Mouse (Mus musculus): ENCODE results near the gene Clec16a. TPM values are rescaled to one million over a fixed set of nuclear protein-coding genes. Genes with fewer than 3 reads are reported as not detected.

Clec16a gene
- polyA plus RNA-seq, 1 experiment from 2014 or later = 12.8 TPM

DNA sequence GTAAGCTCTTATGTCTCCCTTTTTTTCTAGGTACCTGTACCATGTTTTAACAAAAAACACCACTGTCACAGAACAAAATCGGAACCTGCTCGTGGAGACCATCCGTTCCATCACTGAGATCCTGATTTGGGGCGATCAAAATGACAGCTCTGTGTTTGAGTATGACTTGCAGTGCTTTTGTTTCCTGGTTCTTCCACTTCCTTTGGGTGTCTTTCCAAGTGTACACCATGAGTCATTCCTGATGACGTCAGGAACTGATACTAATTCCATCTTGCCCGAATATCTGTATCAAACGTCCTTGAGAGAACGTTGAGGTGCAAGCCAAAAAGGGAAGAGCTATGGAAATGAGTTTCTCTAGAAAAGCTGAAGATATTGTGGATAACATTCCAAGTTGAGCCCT is 14.9 kb downstream of the Clec16a start:
- no peak for ATAC-seq (ENCODE audit: low read depth)
- no peaks in the 10 kb centered on the region for H3K27me3 ChIP-seq
- H3K9me3 ChIP-seq (replicated peaks) = no peaks in the 10 kb centered on the region
- H3K4me1 ChIP-seq (replicated peaks) = no peaks in the 10 kb centered on the region
- no peak overlapping the region for H3K4me2 ChIP-seq
- no peak overlapping the region for H3K27ac ChIP-seq
- no peak for DNase-seq
- peaks cover 10% of the 10 kb centered on the region; the same call in 1 of the 2 replicates for H3K36me3 ChIP-seq
- H3K4me3 ChIP-seq (replicated peaks) = no peak overlapping the region
- 79% methylated on average over 8 of the region's 8 CpGs for WGBS (ENCODE audit: insufficient replicate concordance)
- no peak overlapping the region for H3K9ac ChIP-seq

GRCm38 (mm10) chr16:10565278-10565885 is 20.2 kb downstream of the Clec16a start:
- DNase-seq (peak; percentile 48), ATAC-seq (ENCODE audit: low read depth) (peak; percentile 48; the same call in 1 of the 2 replicates)
- Histone ChIP-seq H3K4me3 (replicated peaks) (no peak overlapping the region), H3K4me1 (replicated peaks) (no peaks in the 10 kb centered on the region), H3K9ac (no peak overlapping the region), H3K9me3 (replicated peaks) (no peaks in the 10 kb centered on the region), H3K4me2 (no peak overlapping the region), H3K27ac (no peak overlapping the region), H3K27me3 (no peaks in the 10 kb centered on the region), H3K36me3 (peaks cover 10% of the 10 kb centered on the region; the same call in 1 of the 2 replicates)
- WGBS (ENCODE audit: insufficient replicate concordance) = 34% methylated on average over 4 of the region's 4 CpGs

DNA sequence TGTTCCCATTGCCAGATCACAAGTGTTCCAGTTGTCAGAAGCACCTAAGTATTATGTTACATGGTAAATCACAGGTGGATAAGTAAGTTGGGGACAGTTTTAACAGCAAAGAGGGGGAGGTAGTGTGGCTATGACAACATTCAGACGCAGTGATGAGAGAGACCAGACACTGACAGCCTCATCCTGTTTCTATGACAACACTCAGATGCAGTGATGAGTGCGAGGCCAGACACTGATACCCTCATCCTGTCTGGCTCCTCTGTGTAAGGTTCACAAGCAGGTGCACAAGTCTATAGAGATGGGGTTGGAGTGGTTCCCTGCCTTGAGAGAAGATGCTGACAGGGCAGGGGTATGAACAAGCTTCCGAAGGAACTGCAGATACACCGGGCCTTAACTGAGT is 22.0 kb downstream of the Clec16a start:
- no peak for ATAC-seq (ENCODE audit: low read depth)
- WGBS (ENCODE audit: insufficient replicate concordance) = 77% methylated on average over 4 of the region's 4 CpGs
- Histone ChIP-seq H3K4me3 (replicated peaks) (no peak overlapping the region), H3K4me2 (no peak overlapping the region), H3K4me1 (replicated peaks) (no peaks in the 10 kb centered on the region), H3K27ac (no peak overlapping the region), H3K9ac (no peak overlapping the region), H3K9me3 (replicated peaks) (no peaks in the 10 kb centered on the region), H3K27me3 (no peaks in the 10 kb centered on the region), H3K36me3 (peaks cover 9% of the 10 kb centered on the region)
- no peak for DNase-seq

- Histone ChIP-seq H3K9ac (no peak overlapping the region), H3K27me3 (no peaks in the 10 kb centered on the region), H3K9me3 (replicated peaks) (no peaks in the 10 kb centered on the region), H3K4me3 (replicated peaks) (no peak overlapping the region), H3K27ac (no peak overlapping the region), H3K4me1 (replicated peaks) (no peaks in the 10 kb centered on the region), H3K4me2 (no peak overlapping the region), H3K36me3 (peaks cover 19% of the 10 kb centered on the region)
- DNase-seq (no peak), ATAC-seq (ENCODE audit: low read depth) (no peak)
- WGBS (ENCODE audit: insufficient replicate concordance) = 50% methylated on average over 5 of the region's 5 CpGs
Observed at GRCm38 (mm10) chr16:10569809-10570395, 24.8 kb downstream of the Clec16a start.

GRCm38 (mm10) chr16:10570708-10571107 is 25.6 kb downstream of the Clec16a start:
- WGBS (ENCODE audit: insufficient replicate concordance) = 64% methylated on average over 1 of the region's 1 CpGs
- DNase-seq (no peak), ATAC-seq (ENCODE audit: low read depth) (no peak)
- H3K27me3 ChIP-seq = no peaks in the 10 kb centered on the region
- H3K36me3 ChIP-seq = peaks cover 21% of the 10 kb centered on the region
- no peak overlapping the region for H3K27ac ChIP-seq
- no peak overlapping the region for H3K4me2 ChIP-seq
- peaks cover 2% of the 10 kb centered on the region; the same call in 1 of the 2 replicates for H3K4me1 ChIP-seq (replicated peaks)
- H3K9me3 ChIP-seq (replicated peaks) = no peaks in the 10 kb centered on the region
- no peak overlapping the region for H3K4me3 ChIP-seq (replicated peaks)
- H3K9ac ChIP-seq = no peak overlapping the region

DNA sequence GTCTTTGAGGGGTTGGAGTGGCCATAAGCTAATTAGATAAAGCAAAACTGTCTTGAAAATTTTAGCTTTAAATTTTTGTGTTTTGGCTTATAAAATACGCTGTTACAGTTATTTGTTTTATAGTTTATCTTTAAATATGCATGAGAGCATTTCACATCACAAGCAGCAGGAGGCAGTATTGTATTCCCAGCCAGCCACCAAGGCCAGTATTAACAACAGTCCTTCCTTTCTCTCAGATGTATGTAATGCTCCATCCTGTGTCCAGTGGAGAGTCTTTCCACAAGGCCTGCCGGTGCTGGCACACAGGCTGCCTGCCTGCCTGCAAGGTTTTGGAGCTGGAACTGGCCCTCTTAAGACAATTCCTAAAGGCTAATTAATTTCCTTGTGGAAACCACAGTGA is 26.7 kb downstream of the Clec16a start:
- Histone ChIP-seq H3K4me1 (replicated peaks) (peaks cover 8% of the 10 kb centered on the region; the same call in 1 of the 2 replicates), H3K4me3 (replicated peaks) (no peak overlapping the region), H3K9me3 (replicated peaks) (no peaks in the 10 kb centered on the region), H3K4me2 (no peak overlapping the region), H3K27me3 (no peaks in the 10 kb centered on the region), H3K27ac (no peak overlapping the region), H3K36me3 (peaks cover 21% of the 10 kb centered on the region), H3K9ac (no peak overlapping the region)
- DNase-seq = no peak
- no peak for ATAC-seq (ENCODE audit: low read depth)
- WGBS (ENCODE audit: insufficient replicate concordance) = 46% methylated on average over 2 of the region's 2 CpGs

DNA sequence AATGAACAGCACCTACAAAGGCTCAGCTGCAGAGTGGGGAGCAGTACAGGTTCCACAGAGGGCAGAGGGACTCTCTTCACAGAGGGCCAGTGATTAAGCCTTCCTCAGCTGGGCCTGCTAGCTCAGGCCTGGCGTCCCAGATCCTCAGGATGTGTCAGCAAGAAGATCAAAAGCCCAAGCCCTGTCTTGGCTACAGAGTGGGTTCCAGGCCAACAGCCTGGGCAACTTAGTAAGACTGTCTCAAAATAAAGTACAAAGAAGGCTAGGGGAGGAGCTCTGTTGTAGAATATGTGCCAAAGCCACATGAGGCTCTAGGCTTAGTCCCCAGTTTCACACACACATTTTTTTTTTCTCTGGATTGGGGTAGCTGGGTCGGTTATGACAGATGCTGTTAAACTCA is 29.8 kb downstream of the Clec16a start:
- H3K9me3 ChIP-seq (replicated peaks) = no peaks in the 10 kb centered on the region
- no peak for DNase-seq
- H3K4me1 ChIP-seq (replicated peaks) = peaks cover 8% of the 10 kb centered on the region; the same call in 1 of the 2 replicates
- no peak for ATAC-seq (ENCODE audit: low read depth)
- H3K36me3 ChIP-seq = peaks cover 30% of the 10 kb centered on the region
- no peak overlapping the region for H3K9ac ChIP-seq
- no peak overlapping the region for H3K4me2 ChIP-seq
- H3K4me3 ChIP-seq (replicated peaks) = no peak overlapping the region
- H3K27ac ChIP-seq = no peak overlapping the region
- WGBS (ENCODE audit: insufficient replicate concordance) = 73% methylated on average over 2 of the region's 2 CpGs
- H3K27me3 ChIP-seq = no peaks in the 10 kb centered on the region

DNA sequence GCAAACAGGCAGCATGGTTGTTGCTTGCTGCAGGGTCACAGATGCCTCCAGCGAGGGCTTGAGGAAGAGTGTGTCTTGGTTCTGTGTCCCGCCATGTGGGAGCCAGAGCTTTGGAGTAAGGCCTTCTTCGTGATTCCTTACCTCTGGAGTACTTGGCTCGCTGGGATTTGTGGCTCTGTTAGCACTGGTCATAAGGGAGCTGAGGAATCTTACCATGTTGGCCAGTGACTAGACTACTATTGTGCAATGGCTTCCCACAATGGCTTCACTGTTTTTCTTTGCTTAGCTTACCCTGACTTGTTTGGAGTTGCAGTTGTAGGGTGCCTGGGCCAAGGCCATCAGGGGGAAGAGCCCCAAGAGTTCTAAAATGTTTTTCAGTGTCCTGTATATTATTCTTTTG is 30.8 kb downstream of the Clec16a start:
- Histone ChIP-seq H3K36me3 (peaks cover 30% of the 10 kb centered on the region), H3K9me3 (replicated peaks) (no peaks in the 10 kb centered on the region), H3K4me3 (replicated peaks) (no peak overlapping the region), H3K27me3 (no peaks in the 10 kb centered on the region), H3K4me2 (no peak overlapping the region), H3K27ac (no peak overlapping the region), H3K4me1 (replicated peaks) (peaks cover 8% of the 10 kb centered on the region; the same call in 1 of the 2 replicates), H3K9ac (no peak overlapping the region)
- 70% methylated on average over 4 of the region's 4 CpGs for whole genome bisulfite sequencing (ENCODE audit: insufficient replicate concordance)
- no peak for ATAC-seq (ENCODE audit: low read depth)
- no peak for DNase-seq

GRCm38 (mm10) chr16:10577548-10577947 is 32.4 kb downstream of the Clec16a start:
- 45% methylated on average over 5 of the region's 5 CpGs for WGBS (ENCODE audit: insufficient replicate concordance)

DNA sequence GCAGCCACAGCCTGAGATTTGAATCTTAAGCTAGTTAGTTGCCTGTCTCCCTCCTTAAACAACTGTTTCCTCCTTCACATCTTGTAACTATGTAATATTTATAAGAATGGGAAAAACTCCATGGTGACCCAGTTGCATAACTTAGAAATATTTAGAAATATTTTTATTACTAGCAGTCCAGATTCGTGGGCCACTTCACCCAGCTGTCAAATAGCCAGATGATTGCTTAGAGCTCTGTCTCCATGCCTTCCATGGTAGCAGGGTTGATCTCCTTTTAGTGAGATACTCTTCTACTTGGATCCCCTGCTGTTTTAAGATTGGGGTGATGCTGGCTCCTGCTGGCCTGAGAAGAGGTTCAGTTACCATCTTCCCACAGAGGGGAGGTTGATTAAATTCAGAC is 33.2 kb downstream of the Clec16a start:
- no peak overlapping the region for H3K4me2 ChIP-seq
- H3K9ac ChIP-seq = no peak overlapping the region
- H3K4me3 ChIP-seq (replicated peaks) = no peak overlapping the region
- H3K27ac ChIP-seq = no peak overlapping the region
- DNase-seq = no peak
- WGBS (ENCODE audit: insufficient replicate concordance) = 41% methylated on average over 1 of the region's 1 CpGs
- no peak for ATAC-seq (ENCODE audit: low read depth)
- no peaks in the 10 kb centered on the region for H3K9me3 ChIP-seq (replicated peaks)
- no peaks in the 10 kb centered on the region for H3K27me3 ChIP-seq
- peaks cover 31% of the 10 kb centered on the region for H3K36me3 ChIP-seq
- peaks cover 8% of the 10 kb centered on the region; the same call in 1 of the 2 replicates for H3K4me1 ChIP-seq (replicated peaks)

More at GRCm38 (mm10) chr16:10577548-10577947, 32.4 kb downstream of the Clec16a start:
- peaks cover 8% of the 10 kb centered on the region; the same call in 1 of the 2 replicates for H3K4me1 ChIP-seq (replicated peaks)
- ATAC-seq (ENCODE audit: low read depth) (no peak), DNase-seq (no peak)
- no peak overlapping the region for H3K4me3 ChIP-seq (replicated peaks)
- peaks cover 35% of the 10 kb centered on the region for H3K36me3 ChIP-seq
- no peak overlapping the region for H3K9ac ChIP-seq
- no peak overlapping the region for H3K4me2 ChIP-seq
- no peak overlapping the region for H3K27ac ChIP-seq
- H3K9me3 ChIP-seq (replicated peaks) = no peaks in the 10 kb centered on the region
- H3K27me3 ChIP-seq = no peaks in the 10 kb centered on the region

DNA sequence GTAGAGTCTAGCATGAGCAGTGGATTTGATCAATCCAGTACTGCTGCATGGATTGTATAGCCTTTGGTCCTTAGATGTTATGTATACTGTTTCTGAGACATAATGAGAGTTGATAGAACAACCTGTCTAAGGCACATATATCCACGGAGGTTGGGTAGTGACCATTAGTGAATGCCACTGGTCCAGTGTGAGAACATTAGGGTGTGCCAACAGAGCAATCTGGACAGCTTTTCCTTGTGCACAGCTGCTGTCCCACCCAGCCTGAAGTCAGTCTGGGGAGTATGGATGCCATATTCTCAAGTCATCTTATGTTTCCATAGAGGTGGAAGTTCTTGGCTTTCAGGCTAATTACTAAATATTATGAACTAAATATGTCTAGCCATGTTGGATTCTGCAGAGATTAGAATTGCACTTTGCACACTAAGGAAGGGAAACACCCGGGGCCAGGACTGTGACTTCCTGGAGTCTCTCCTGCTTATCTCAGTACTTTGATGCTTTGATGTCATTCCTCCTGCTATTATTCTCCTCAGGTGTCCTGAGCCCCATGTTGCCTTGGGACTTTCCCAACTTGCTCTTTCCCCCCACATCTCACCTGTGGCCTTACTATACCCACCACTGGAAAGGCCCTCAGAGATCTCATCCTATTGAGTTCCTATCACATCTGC is 36.2 kb downstream of the Clec16a start:
- DNase-seq (no peak), ATAC-seq (ENCODE audit: low read depth) (no peak)
- peaks cover 21% of the 10 kb centered on the region for H3K36me3 ChIP-seq
- WGBS (ENCODE audit: insufficient replicate concordance) = 56% methylated on average over 2 of the region's 2 CpGs
- H3K4me1 ChIP-seq (replicated peaks) = no peaks in the 10 kb centered on the region
- no peak overlapping the region for H3K27ac ChIP-seq
- H3K4me2 ChIP-seq = no peak overlapping the region
- no peak overlapping the region for H3K9ac ChIP-seq
- H3K4me3 ChIP-seq (replicated peaks) = no peak overlapping the region
- H3K27me3 ChIP-seq = no peaks in the 10 kb centered on the region
- H3K9me3 ChIP-seq (replicated peaks) = no peaks in the 10 kb centered on the region

Data from liver, embryonic 13.5 days (tissue).